Mouse (Mus musculus) thymus, adult 2 months (tissue): ENCODE data around the gene Slc9a3r2. TPM values are rescaled to one million over a fixed set of nuclear protein-coding genes. Genes with fewer than 3 reads are reported as not detected.

ENCODE experiments used
- DNase-seq: peaks from one replicate; pipeline ENCODE4 v3.0.0; 2021
- H3K27ac ChIP-seq: fragments of 200-500 bp; 2 replicates; pipeline ENCODE4 v1.5.1; 2012; ENCODE audit warnings: low read length, control low read depth; ENCODE audit not compliant: control insufficient read depth, insufficient read depth
- H3K27me3 ChIP-seq: fragments of 200-500 bp; 2 replicates; pipeline ENCODE4 v1.6.1; 2012; ENCODE audit warnings: mild to moderate bottlenecking, low read length, moderate library complexity, mixed read lengths; ENCODE audit not compliant: control insufficient read depth, insufficient read depth
- H3K36me3 ChIP-seq: fragments of 200-500 bp; 2 replicates; pipeline ENCODE4 v1.6.1; 2012; ENCODE audit warnings: mild to moderate bottlenecking, low read length, moderate library complexity; ENCODE audit not compliant: control insufficient read depth, insufficient read depth
- H3K4me1 ChIP-seq: fragments of 200-500 bp; replicated peaks from 2 replicates; pipeline ENCODE4 v1.6.1; 2012; ENCODE audit warnings: low read length; ENCODE audit not compliant: control insufficient read depth, insufficient read depth
- H3K4me3 ChIP-seq: fragments of 200-500 bp; 2 replicates; pipeline ENCODE4 v1.5.1; 2012; ENCODE audit warnings: mild to moderate bottlenecking, low read length, control low read depth, moderate library complexity; ENCODE audit not compliant: control insufficient read depth, insufficient read depth
- CTCF ChIP-seq: fragments of 200-500 bp; IDR thresholded peaks from 2 replicates; pipeline ENCODE4 v1.5.1; 2012; ENCODE audit warnings: mild to moderate bottlenecking, control low read depth, low read length, moderate library complexity, borderline replicate concordance; ENCODE audit not compliant: control insufficient read depth, poor library complexity, insufficient read depth; ENCODE audit errors: extremely low read depth
- POLR2A ChIP-seq: fragments of 200-500 bp; IDR thresholded peaks from 2 replicates; pipeline ENCODE4 v1.6.1; 2012; ENCODE audit warnings: mild to moderate bottlenecking, low read length, control low read depth, moderate library complexity; ENCODE audit not compliant: control insufficient read depth, poor library complexity, insufficient read depth; ENCODE audit errors: extremely low read depth
- WGBS: fragments of 180-500 bp; shearing (Covaris S2); methylation state at CpG from one replicate; pipeline ENCODE4 v1.1.7; 2018; 5-methylcytosine and 5-hydroxymethylcytosine counted together
- polyA plus RNA-seq: library from polyadenylated mRNA; depleted of rRNA; stranded (reverse); fragments of >200 nt; gene quantifications from 2 replicates; pipeline ENCODE4 v1.2.3, GENCODE M21; 2012

The Slc9a3r2 gene
- polyA plus RNA-seq, 1 experiment = 19.6 TPM

GRCm38 (mm10) chr17:24639571-24639988, 10.5 kb downstream of the Slc9a3r2 start:
- Histone ChIP-seq H3K4me1 (no peaks in the 10 kb centered on the region), H3K27ac (no peak overlapping the region), H3K27me3 (no peaks in the 10 kb centered on the region), H3K36me3 (no peaks in the 10 kb centered on the region), H3K4me3 (no peak overlapping the region)
- WGBS = 100% methylated on average over 5 of the region's 5 CpGs
- TF ChIP-seq CTCF (no peak), POLR2A (no peak)
- DNase-seq = no peak

- no peak for DNase-seq
- H3K27ac ChIP-seq = no peak overlapping the region
- 92% methylated on average over 9 of the region's 9 CpGs for whole genome bisulfite sequencing
- no peaks in the 10 kb centered on the region for H3K27me3 ChIP-seq
- H3K4me3 ChIP-seq = no peak overlapping the region
- no peaks in the 10 kb centered on the region for H3K4me1 ChIP-seq
- no peak for TF ChIP-seq POLR2A
- TF ChIP-seq CTCF = no peak
- no peaks in the 10 kb centered on the region for H3K36me3 ChIP-seq
These were observed 11.3 kb downstream of the Slc9a3r2 start for GRCm38 (mm10) chr17:24638840-24639239.

DNA sequence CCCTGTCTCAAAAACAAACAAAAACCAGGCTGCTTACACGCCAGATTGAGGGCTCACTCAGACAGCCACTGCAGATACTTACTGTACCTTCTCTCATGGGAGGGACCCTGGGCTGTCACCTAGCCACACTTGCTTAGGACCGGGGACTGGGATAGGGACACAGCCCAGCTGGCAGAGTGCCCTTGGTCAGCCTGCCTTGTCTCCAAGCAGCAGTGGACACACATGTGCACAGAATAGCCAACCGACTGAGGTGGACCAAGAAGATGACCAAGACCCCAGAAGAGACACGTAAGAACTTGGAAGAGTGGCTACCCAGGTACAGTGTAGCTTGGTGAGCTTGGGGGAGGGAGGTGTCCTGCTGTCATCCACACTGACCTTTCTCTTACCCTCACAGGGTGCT, 11.9 kb downstream of the Slc9a3r2 start:
- TF ChIP-seq CTCF (no peak), POLR2A (no peak)
- Histone ChIP-seq H3K36me3 (no peaks in the 10 kb centered on the region), H3K27ac (no peak overlapping the region), H3K4me1 (peaks cover 2% of the 10 kb centered on the region; the same call in 1 of the 2 replicates), H3K4me3 (no peak overlapping the region), H3K27me3 (no peaks in the 10 kb centered on the region)
- WGBS = 93% methylated on average over 4 of the region's 4 CpGs
- DNase-seq = no peak

- WGBS = 89% methylated on average over 5 of the region's 5 CpGs
- no peak for TF ChIP-seq POLR2A
- no peak for TF ChIP-seq CTCF
- Histone ChIP-seq H3K4me3 (no peak overlapping the region), H3K4me1 (peaks cover 9% of the 10 kb centered on the region), H3K27ac (no peak overlapping the region), H3K27me3 (no peaks in the 10 kb centered on the region), H3K36me3 (no peaks in the 10 kb centered on the region)
- DNase-seq = no peak
These were observed 13.2 kb downstream of the Slc9a3r2 start for GRCm38 (mm10) chr17:24636781-24637481.

GRCm38 (mm10) chr17:24635694-24636093, 14.4 kb downstream of the Slc9a3r2 start:
- Histone ChIP-seq H3K36me3 (no peaks in the 10 kb centered on the region), H3K27ac (no peak overlapping the region), H3K4me1 (peaks cover 12% of the 10 kb centered on the region), H3K27me3 (no peaks in the 10 kb centered on the region), H3K4me3 (no peak overlapping the region)
- no peak for TF ChIP-seq CTCF
- TF ChIP-seq POLR2A = no peak
- WGBS = 97% methylated on average over 5 of the region's 5 CpGs
- DNase-seq = no peak

DNA sequence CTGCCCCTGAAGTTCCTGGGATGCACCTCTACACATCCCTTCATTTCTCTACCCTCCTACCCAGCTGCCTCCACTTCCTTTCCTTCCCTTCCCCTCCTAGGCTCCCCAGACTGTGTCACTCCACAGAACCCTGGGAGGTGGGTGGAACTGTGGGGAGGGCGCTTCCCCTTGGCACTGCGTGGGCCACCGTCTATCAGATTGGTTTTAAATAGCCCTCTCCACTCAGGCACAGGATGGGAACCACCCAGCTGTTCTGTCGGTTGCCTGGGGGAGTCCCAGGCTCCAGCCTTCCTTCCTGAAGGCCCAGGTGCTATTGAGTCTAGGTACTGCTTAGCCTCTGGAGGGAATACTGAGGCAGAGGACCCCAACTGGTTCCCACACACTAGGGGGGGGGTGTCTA, 15.1 kb downstream of the Slc9a3r2 start:
- no peak for DNase-seq
- TF ChIP-seq POLR2A (no peak), CTCF (no peak)
- Histone ChIP-seq H3K4me3 (no peak overlapping the region), H3K27ac (no peak overlapping the region), H3K27me3 (no peaks in the 10 kb centered on the region), H3K4me1 (peaks cover 12% of the 10 kb centered on the region), H3K36me3 (no peaks in the 10 kb centered on the region)
- WGBS = 70% methylated on average over 4 of the region's 4 CpGs

- WGBS = 93% methylated on average over 11 of the region's 11 CpGs
These were observed 16.3 kb downstream of the Slc9a3r2 start for GRCm38 (mm10) chr17:24633831-24634230.

More at GRCm38 (mm10) chr17:24633831-24634230, 16.3 kb downstream of the Slc9a3r2 start:
- Histone ChIP-seq H3K4me3 (no peak overlapping the region), H3K27ac (no peak overlapping the region), H3K36me3 (no peaks in the 10 kb centered on the region), H3K27me3 (no peaks in the 10 kb centered on the region), H3K4me1 (peaks cover 12% of the 10 kb centered on the region)
- TF ChIP-seq POLR2A (no peak), CTCF (no peak)
- DNase-seq = no peak
